Mouse (Mus musculus) right cerebral cortex, adult 18-20 months (tissue): ENCODE data around the gene Ppp1r10.
A peak's percentile ranks its signal among the peaks of the same experiment; 100 is the strongest.

Source experiments
- DNase-seq: peaks from one replicate; pipeline ENCODE4 v3.0.0; 2022; ENCODE audit warnings: mixed read lengths

Gene Ppp1r10

DNA sequence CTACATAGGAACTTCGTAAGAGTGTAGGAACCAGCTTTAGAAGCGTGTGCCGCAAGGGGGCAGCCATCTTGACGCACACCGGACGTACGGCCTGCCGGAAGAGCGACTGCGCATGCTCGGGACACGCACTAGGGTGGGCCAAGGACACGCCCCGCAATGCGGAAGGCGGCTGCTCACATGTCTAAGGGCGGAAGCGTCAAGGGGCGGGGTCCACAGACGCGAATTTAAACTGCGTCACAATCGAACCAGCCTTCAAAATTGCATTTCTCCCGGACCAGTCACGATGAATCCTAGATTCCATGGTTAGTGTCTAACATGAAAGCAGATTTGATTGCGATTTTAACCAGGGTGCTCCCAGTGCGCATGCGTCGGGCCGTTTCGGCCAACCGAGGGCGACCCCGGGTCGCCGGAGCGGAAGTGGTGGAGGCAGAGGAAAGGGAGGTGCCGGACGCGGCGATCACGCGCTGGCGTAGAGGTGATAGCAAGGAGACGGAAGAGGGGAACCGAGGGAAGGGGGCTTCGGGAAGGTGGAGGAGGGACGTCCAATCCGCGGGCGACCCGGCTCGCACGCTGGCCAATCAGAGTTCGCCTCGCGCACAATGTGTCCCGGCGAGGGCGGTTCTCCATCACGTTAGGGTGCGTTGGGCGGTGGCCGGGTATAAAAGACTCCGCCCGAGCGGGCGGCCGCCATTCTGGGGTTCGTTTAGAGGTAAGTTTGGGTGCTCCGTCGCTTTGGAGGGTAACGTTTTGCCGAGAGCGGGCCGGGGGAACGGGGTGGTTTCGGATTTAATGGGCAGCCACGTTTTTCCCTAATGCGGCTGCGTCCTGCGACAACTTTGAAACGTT, at the start of gene Ppp1r10, which contains the start of gene Mrps18b:
Ppp1r10 (plus strand) TSS at position 138 of the 846 bp plus-strand sequence.
Mrps18b (minus strand) TSS at position 93 of the 846 bp plus-strand sequence.
- peak; percentile 100 for DNase-seq

DNA sequence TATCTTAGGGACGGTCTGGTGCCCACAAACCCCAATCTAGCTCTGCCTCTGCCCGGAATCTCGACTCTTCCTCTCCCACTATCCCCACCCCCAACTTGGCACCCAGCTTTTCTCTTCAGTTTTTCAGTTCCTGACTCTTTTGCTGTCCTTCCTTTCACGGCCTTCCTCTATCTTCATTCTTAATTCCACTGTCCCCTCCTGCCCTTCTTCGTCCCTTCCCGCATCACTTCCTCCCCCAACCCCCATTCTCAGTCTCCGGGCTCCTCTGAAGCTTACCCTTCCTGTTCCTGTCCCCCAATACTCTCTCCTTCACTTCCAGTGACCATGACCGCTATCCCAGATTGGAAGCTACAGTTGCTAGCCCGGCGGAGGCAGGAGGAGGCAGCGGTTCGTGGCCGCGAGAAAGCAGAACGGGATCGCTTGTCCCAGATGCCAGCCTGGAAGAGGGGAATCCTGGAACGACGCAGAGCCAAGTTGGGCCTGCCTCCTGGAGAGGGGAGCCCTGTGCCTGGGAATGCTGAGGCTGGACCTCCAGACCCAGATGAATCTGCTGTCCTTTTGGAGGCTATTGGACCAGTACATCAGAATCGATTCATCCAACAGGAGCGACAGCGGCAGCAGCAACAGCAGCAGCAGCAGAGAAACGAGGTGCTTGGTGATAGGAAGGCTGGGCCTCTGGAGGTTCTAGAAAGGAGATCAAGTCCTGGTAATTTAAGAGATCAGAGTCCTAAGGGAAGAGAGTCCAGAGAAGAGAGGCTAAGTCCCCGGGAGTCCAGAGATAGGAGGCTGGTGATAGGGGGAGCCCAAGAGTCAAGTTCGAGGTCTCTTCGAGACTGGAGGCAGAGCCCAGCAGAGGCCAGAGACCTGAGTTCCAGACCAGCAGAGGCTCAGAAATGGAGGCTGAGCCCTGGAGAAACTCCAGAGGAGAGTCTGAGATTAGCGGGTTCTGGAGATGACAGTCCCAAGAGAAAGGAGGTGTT, 49.0 kb upstream of the Ppp1r10 start:
- no peak for DNase-seq

GRCm38 (mm10) chr17:35868165-35868820, 47.9 kb upstream of the Ppp1r10 start:
- DNase-seq: no peak

GRCm38 (mm10) chr17:35868961-35869345, 47.3 kb upstream of the Ppp1r10 start:
- no peak for DNase-seq

DNA sequence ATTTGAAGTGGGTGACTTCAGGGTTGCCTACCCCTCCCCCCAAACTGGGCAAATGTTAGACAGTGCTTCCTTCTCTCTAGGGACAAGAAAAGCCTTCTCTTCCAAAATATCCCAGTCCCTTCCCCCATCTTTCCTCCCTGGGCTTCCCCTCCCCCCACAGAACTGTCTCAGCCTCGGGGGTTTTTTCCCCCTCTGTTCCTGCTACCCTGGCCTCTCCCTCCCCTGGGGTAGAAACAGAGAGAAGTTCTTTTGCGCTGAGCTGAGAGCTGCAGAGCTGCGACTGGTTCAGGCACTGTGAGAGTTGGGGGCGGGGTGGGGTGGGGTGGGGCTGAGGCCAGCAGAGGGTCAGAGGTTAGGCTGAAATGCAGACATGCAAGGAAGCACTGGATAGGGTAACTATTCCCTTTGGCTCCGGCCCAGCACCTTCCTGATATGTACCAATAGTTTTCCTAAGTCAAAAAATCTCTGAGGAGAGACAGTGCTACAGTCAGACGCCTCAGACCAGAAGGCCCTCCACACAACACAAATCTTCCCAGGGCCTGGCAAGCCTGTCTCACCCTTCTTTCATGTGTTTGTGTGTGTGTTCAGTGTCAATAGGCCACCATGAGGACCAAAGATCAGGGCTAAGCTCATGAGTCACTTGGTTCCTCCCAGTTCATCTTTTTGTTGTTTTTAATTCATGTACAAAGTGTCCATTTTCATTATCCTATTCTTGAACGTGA, 46.7 kb upstream of the Ppp1r10 start:
- no peak for DNase-seq

- DNase-seq: no peak
These were observed 45.9 kb upstream of the Ppp1r10 start for GRCm38 (mm10) chr17:35870151-35870883.

GRCm38 (mm10) chr17:35870884-35871696, 45.1 kb upstream of the Ppp1r10 start:
- no peak for DNase-seq

DNA sequence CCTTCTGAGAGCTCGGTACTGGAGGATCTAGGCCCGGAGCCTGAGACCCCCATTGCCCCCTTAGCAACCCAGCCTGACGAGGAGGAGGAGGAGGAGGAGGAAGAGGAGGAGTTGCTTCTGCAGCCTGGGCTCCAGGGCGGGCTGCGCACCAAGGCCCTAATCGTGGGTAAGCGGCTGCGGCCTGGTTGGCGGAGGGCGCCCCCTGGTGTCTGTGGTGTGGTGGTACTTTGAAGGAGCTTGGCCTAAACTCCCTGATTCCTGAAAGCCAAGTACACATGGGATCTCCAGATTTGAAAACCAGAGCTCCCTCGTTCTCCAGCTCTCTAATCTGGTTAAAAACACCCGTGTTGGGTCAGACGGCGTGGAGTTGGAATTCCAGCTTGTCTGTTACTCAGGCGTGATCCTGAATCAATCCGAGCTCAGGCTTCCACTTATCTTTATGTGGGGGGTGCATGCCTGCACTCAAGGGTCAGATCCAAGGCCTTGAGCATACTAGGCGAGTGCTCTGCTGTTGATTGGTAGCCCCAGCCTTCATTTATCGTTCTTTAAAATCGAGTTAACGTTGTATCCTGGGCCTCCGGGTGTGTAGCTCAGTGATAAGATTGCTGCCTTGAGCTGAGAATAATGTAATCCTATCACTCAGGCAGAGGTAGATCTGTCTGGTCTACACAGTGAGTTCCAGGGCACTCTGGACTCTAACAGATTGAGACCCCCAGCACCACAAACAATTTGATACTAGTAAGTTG, 42.3 kb upstream of the Ppp1r10 start:
- DNase-seq: peak; percentile 83

GRCm38 (mm10) chr17:35874721-35875120, 41.5 kb upstream of the Ppp1r10 start:
- DNase-seq: peak; percentile 73

- DNase-seq: peak; percentile 97
These were observed 36.8 kb upstream of the Ppp1r10 start, which contains the start of gene Dhx16 for GRCm38 (mm10) chr17:35879245-35880057. Gene Dhx16 (plus strand): TSS chr17:35879819.

DNA sequence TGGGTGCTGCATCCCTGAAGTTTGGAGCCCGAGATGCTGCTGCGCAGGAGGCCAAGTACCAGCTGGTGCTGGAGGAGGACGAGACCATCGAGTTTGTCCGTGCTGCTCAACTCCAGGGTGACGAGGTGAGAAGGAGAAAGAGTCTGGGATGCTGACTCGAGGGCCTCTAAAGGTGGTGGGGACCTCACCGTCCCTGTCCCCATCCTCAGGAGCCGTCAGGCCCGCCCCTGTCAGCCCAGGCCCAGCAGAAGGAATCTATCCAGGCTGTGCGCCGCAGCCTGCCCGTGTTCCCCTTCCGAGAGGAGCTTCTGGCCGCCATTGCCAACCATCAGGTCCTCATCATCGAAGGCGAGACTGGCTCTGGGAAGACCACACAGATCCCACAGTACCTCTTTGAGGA, 33.3 kb upstream of the Ppp1r10 start:
- DNase-seq: no peak

- no peak for DNase-seq
These were observed 32.5 kb upstream of the Ppp1r10 start for GRCm38 (mm10) chr17:35883777-35884176.

GRCm38 (mm10) chr17:35887725-35888124, 28.5 kb upstream of the Ppp1r10 start:
- DNase-seq: no peak

GRCm38 (mm10) chr17:35896781-35897643, 19.2 kb upstream of the Ppp1r10 start, which contains the start of gene 2310061I04Rik:
Gene 2310061I04Rik (minus strand): TSS chr17:35897431.
- peak; percentile 93 for DNase-seq

- no peak for DNase-seq
These were observed 18.3 kb upstream of the Ppp1r10 start for GRCm38 (mm10) chr17:35897644-35898573.

- no peak for DNase-seq
These were observed 15.6 kb upstream of the Ppp1r10 start for GRCm38 (mm10) chr17:35900636-35901035.
